Mouse (Mus musculus) olfactory bulb, adult 2 months (tissue): ENCODE results near the gene Plg. TPM values are rescaled to one million over a fixed set of nuclear protein-coding genes. Genes with fewer than 3 reads are reported as not detected.

ENCODE experiments used
- H3K27ac ChIP-seq: fragments of 200-500 bp; 2 replicates; pipeline ENCODE4 v1.5.1; 2012; ENCODE audit warnings: low read depth, low read length; ENCODE audit not compliant: insufficient read depth
- H3K4me1 ChIP-seq: fragments of 200-500 bp; 2 replicates; pipeline ENCODE4 v1.6.1; 2012; ENCODE audit warnings: low read length; ENCODE audit not compliant: control insufficient read depth, insufficient read depth
- H3K4me3 ChIP-seq: fragments of 200-500 bp; 2 replicates; pipeline ENCODE4 v1.5.1; 2012; ENCODE audit warnings: mild to moderate bottlenecking, low read depth, low read length, moderate library complexity; ENCODE audit not compliant: insufficient read depth
- CTCF ChIP-seq: fragments of 200-500 bp; IDR thresholded peaks from 2 replicates; pipeline ENCODE4 v1.5.1; 2012; ENCODE audit warnings: low read depth, mild to moderate bottlenecking, low read length, moderate library complexity; ENCODE audit not compliant: insufficient read depth
- POLR2A ChIP-seq: fragments of 200-500 bp; IDR thresholded peaks from 2 replicates; pipeline ENCODE4 v1.6.1; 2012; ENCODE audit warnings: mild to moderate bottlenecking, low read depth, low read length, moderate library complexity; ENCODE audit not compliant: insufficient read depth
- WGBS: fragments of 180-500 bp; shearing (Covaris S2); methylation state at CpG from one replicate; pipeline ENCODE4 v1.1.7; 2018; 5-methylcytosine and 5-hydroxymethylcytosine counted together
- polyA plus RNA-seq: library from polyadenylated mRNA; stranded (reverse); fragments of >200 nt; gene quantifications from 2 replicates; pipeline ENCODE4 v1.2.4, GENCODE M21; 2012; ENCODE audit warnings: low replicate concordance; ENCODE audit not compliant: missing spikeins, insufficient read depth, insufficient read length

Plg gene
- polyA plus RNA-seq = not detected in 2 replicates

DNA sequence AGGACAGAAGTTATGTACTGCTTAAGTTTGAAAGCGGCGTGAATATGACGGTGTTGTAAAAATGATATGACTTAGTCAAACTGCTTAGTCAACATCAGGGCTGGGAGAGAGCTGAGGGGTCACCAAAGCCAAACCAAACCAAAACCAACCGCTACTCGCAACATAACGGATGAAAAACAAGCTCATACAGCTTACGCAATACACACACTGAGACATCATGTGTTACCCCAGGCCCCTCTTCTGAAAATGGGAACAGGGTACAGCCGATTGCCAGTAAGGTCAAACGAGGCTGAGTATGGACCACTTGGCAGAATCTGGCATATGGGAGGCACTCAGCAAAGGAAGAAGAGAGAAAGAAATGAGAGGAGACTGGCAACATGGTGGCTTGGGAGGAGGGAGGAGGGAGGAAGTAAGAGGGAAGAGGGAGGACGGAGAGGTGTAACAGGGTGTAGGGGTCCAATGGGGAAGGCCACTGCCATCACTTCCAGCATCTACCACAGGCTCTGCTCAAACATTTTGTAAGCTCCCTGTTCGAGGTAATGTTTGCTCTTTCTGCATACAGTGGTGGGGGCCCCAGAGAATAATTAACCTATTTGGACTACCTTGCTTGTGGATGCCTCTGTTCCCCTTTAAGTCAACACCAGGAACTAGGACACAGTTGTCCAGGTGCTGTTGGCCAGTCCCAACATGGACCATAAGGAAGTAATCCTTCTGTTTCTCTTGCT, at the start of gene Plg:
Plg (plus strand) TSS at position 628 of the 725 bp plus-strand sequence.
- Histone ChIP-seq H3K27ac (no peak within 1 kb of the TSS), H3K4me3 (no peak within 1 kb of the TSS), H3K4me1 (no peaks in the 10 kb centered on the region)
- 92% methylated on average over 11 of the region's 11 CpGs for WGBS
- TF ChIP-seq CTCF (no peak), POLR2A (no peak)

GRCm38 (mm10) chr17:12335115-12335514, 43.3 kb upstream of the Plg start:
- H3K4me1 ChIP-seq = no peaks in the 10 kb centered on the region
- no peak overlapping the region for H3K4me3 ChIP-seq
- TF ChIP-seq POLR2A = no peak
- TF ChIP-seq CTCF = no peak
- no peak overlapping the region for H3K27ac ChIP-seq
- WGBS = 79% methylated on average over 6 of the region's 6 CpGs

- TF ChIP-seq CTCF = no peak
- TF ChIP-seq POLR2A = no peak
- Histone ChIP-seq H3K4me3 (no peak overlapping the region), H3K27ac (no peak overlapping the region), H3K4me1 (no peaks in the 10 kb centered on the region)
- WGBS = 92% methylated on average over 19 of the region's 19 CpGs
Measured at GRCm38 (mm10) chr17:12336073-12336868, 42.1 kb upstream of the Plg start.

DNA sequence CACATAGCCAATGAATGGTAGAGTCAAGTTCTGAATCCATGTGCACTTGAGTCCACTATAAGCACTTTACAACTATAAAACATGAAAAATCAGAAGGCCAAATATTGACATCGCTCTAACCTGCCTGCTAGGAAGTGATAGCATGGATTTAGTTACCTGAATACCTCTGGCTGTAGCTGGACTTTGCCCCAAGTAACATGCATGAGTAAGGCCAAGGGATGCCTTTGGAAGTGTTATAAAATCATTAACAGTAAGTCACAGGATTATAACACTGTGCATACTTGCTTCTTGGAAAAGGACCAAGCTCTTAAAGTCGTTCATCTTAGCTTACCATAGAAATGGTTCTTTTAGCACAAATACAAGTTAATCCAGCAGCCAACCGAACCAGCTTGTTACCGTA, 41.3 kb upstream of the Plg start:
- WGBS = 71% methylated on average over 4 of the region's 4 CpGs
- no peaks in the 10 kb centered on the region for H3K4me1 ChIP-seq
- no peak overlapping the region for H3K27ac ChIP-seq
- no peak for TF ChIP-seq POLR2A
- TF ChIP-seq CTCF = no peak
- H3K4me3 ChIP-seq = no peak overlapping the region

DNA sequence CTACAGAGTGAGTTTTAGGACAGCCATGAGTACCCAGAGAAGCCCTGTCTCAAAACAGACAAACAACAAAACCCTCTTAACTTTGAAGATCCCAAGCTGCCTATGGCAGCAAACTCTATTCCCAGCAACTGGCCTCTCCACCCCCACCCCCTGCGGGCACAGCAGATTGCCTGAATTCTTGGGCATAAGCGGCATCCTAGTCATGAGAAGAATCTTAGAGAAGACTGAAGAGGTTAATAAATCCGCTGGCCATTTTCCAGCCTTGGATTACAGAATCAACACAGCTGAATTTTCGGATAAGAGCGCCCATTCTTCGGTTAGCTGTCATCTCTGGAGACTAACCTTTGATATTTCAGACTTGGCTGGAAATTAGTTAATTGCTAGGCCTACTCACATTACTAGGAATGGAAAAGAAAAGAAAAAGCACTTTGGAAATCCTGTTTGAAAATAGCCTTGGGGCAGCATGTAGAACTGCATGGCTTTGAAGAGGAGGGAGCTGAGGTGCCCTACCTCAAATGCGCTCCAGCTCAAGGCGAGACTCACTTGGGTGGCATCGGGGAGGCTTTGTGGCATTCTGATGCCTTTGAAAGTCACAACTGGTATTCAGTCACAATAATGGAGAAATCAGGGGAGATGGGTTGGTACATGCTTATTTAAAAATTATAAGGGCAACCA, 34.6 kb upstream of the Plg start:
- Histone ChIP-seq H3K27ac (no peak overlapping the region), H3K4me3 (no peak overlapping the region), H3K4me1 (no peaks in the 10 kb centered on the region)
- 74% methylated on average over 9 of the region's 9 CpGs for WGBS
- TF ChIP-seq POLR2A (no peak), CTCF (no peak)

GRCm38 (mm10) chr17:12347462-12347861, 30.9 kb upstream of the Plg start:
- WGBS = 90% methylated on average over 1 of the region's 1 CpGs
- peaks cover 2% of the 10 kb centered on the region; the same call in 1 of the 2 replicates for H3K4me1 ChIP-seq
- TF ChIP-seq POLR2A (no peak), CTCF (no peak)
- no peak overlapping the region for H3K27ac ChIP-seq
- no peak overlapping the region for H3K4me3 ChIP-seq

- Histone ChIP-seq H3K27ac (no peak overlapping the region), H3K4me1 (peaks cover 2% of the 10 kb centered on the region; the same call in 1 of the 2 replicates), H3K4me3 (no peak overlapping the region)
- WGBS = 79% methylated on average over 6 of the region's 6 CpGs
- TF ChIP-seq POLR2A (no peak), CTCF (no peak)
Measured at GRCm38 (mm10) chr17:12351564-12351963, 26.8 kb upstream of the Plg start.

DNA sequence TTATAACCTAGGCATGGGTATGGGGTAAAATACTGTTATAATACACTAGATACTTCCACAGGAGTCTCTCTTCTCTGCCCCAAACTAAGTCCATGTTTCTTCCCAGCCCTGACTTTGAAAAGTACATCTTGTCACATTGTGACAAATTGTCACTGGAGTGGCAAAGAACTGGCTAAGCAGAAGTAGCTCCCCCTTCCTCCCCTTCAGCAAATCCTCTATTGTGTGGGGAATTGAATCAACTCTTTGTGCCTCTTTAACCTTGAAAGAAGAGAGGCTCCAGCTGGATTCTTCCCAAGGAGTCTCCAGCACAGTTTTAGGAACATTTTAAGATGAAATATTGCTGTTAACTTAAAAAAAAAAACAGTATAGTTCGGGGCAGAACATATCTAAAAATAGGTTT, 25.6 kb upstream of the Plg start:
- 27% methylated on average over 1 of the region's 1 CpGs for WGBS
- H3K27ac ChIP-seq = no peak overlapping the region
- H3K4me3 ChIP-seq = no peak overlapping the region
- no peak for TF ChIP-seq POLR2A
- no peak for TF ChIP-seq CTCF
- peaks cover 2% of the 10 kb centered on the region; the same call in 1 of the 2 replicates for H3K4me1 ChIP-seq

GRCm38 (mm10) chr17:12359876-12360275, 18.5 kb upstream of the Plg start:
- TF ChIP-seq POLR2A (no peak), CTCF (no peak)
- no peaks in the 10 kb centered on the region for H3K4me1 ChIP-seq
- no peak overlapping the region for H3K4me3 ChIP-seq
- H3K27ac ChIP-seq = no peak overlapping the region
- whole genome bisulfite sequencing = 88% methylated on average over 15 of the region's 15 CpGs
